Mouse (Mus musculus) testis, adult 2 months (tissue): ENCODE results near the gene Uxs1.

Experiments used
- CTCF ChIP-seq: fragments of 200-500 bp; IDR thresholded peaks from 2 replicates; pipeline ENCODE4 v1.5.1; 2012; ENCODE audit warnings: low read depth, mild to moderate bottlenecking, inconsistent platforms, low read length, moderate library complexity; ENCODE audit not compliant: control insufficient read depth, insufficient read depth, insufficient replicate concordance
- POLR2A ChIP-seq: fragments of 200-500 bp; IDR thresholded peaks from 2 replicates; pipeline ENCODE4 v1.6.1; 2012; ENCODE audit warnings: low read depth, mild to moderate bottlenecking, inconsistent platforms, low read length, moderate library complexity; ENCODE audit not compliant: control insufficient read depth

- TF ChIP-seq POLR2A: no peak
- TF ChIP-seq CTCF: no peak
Observed at GRCm38 (mm10) chr1:43754448-43755312, 72.9 kb downstream of the Uxs1 start.
